16 mouse cellular contexts compared by ENCODE assay signal in the genomic region with DNA sequence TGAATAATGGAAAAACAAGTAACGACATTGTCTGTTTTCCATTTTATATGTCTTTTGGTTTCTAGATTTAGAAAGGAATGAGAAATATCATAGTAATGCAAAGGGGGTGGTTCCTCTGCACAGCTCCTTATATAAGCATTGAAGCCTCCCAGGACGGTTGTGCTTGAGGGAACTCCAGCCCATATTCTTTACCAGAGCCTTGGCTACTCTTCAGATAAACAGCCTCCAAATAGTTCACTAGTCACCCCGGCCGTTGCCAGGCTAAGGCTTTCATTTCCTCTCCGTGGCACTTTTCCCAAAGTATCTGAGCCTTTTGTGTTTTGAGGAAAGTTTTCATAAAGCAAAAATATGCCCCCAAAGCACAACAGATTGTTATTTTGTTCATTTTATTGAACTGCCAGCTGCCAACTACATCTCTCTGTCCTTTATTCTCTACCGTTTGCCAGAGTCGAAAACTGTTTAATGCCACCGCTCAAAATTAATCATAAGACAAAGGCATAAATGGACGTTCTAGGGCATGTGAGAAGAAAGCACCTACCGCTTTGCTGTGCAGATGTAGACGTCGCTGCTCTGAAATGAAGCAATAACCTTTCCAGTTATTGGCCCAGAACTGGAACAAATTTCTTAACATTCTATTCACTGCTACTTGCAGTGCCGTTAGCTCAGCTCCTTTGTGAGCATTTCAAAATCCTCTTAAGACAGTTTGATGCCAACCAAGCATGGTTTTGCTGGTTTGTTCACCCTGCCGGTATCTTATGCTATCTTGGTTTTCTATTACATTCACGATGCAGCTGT.
DNase-seq lines count a peak whose midpoint lies in the region; ATAC-seq lines count a peak whose summit lies in the region.
"Had no signal": no experiment of that assay in that cellular context is flagged by ENCODE, and none has a peak within 500 bp of the region (broad histone marks: within the 10 kb centered on the region; RNA-seq: fewer than 3 reads in every experiment).

No protein-coding gene starts in this region.

- H3K27me3 ChIP-seq in forebrain, embryonic 14.5 days (replicated peaks; ENCODE audit: control insufficient read depth, insufficient read depth, low read length), result no peaks in the 10 kb centered on the region
- H3K27me3 ChIP-seq in forebrain, embryonic 16.5 days (replicated peaks; ENCODE audit: control insufficient read depth, insufficient read depth, low read length), result no peaks in the 10 kb centered on the region
- H3K27me3 ChIP-seq in midbrain, embryonic 13.5 days, result no peaks in the 10 kb centered on the region
- no peaks in the 10 kb centered on the region for H3K27me3 ChIP-seq in midbrain, embryonic 11.5 days (ENCODE audit: control insufficient read depth, insufficient read depth, low read length)
- H3K27me3 ChIP-seq in midbrain, embryonic 16.5 days (ENCODE audit: control insufficient read depth, insufficient read depth, low read depth, low read length), result no peaks in the 10 kb centered on the region
- H3K27me3 ChIP-seq: heart, embryonic 13.5 days; hindbrain, embryonic 13.5 days; midbrain, embryonic 12.5 days had no signal

- no peak overlapping the region for H3K27ac ChIP-seq in forebrain, embryonic 14.5 days (ENCODE audit: low read depth, low read length)
- H3K27ac ChIP-seq in forebrain, embryonic 16.5 days (ENCODE audit: low read length), result no peak overlapping the region
- H3K27ac ChIP-seq in midbrain, embryonic 13.5 days, result no peak overlapping the region
- H3K27ac ChIP-seq in midbrain, embryonic 11.5 days (ENCODE audit: low read depth, low read length), result no peak overlapping the region
- H3K27ac ChIP-seq in midbrain, embryonic 16.5 days (ENCODE audit: low read length), result no peak overlapping the region
- H3K27ac ChIP-seq: heart, embryonic 13.5 days; hindbrain, embryonic 13.5 days; midbrain, embryonic 12.5 days had no signal

- intact Hi-C loops in gastrocnemius, postnatal 14 days (cut with DNase I; ENCODE audit: low total_unique reads), result no loop called here
- intact Hi-C loops in heart, postnatal 25 days (cut with DNase I), result no loop called here

- H3K9me3 ChIP-seq in forebrain, embryonic 14.5 days (replicated peaks; ENCODE audit: control insufficient read depth, low read length), result no peaks in the 10 kb centered on the region
- H3K9me3 ChIP-seq in forebrain, embryonic 16.5 days (ENCODE audit: control insufficient read depth, low read length), result no peaks in the 10 kb centered on the region
- no peaks in the 10 kb centered on the region for H3K9me3 ChIP-seq in midbrain, embryonic 13.5 days
- no peaks in the 10 kb centered on the region for H3K9me3 ChIP-seq in midbrain, embryonic 11.5 days (ENCODE audit: control insufficient read depth, low read length)
- no peaks in the 10 kb centered on the region for H3K9me3 ChIP-seq in midbrain, embryonic 16.5 days (replicated peaks; ENCODE audit: control insufficient read depth, low read length, poor library complexity, severe bottlenecking)
- H3K9me3 ChIP-seq: heart, embryonic 13.5 days; hindbrain, embryonic 13.5 days; midbrain, embryonic 12.5 days had no signal

- no peak overlapping the region for H3K9ac ChIP-seq in forebrain, embryonic 14.5 days (ENCODE audit: low read length)
- H3K9ac ChIP-seq in forebrain, embryonic 16.5 days (replicated peaks; ENCODE audit: low read depth, low read length), result no peak overlapping the region
- H3K9ac ChIP-seq in midbrain, embryonic 13.5 days (replicated peaks), result no peak overlapping the region
- H3K9ac ChIP-seq in midbrain, embryonic 11.5 days (ENCODE audit: low read length), result no peak overlapping the region
- no peak overlapping the region for H3K9ac ChIP-seq in midbrain, embryonic 16.5 days (ENCODE audit: low read depth, low read length)
- H3K9ac ChIP-seq: heart, embryonic 13.5 days; hindbrain, embryonic 13.5 days; liver, postnatal 0 days; midbrain, embryonic 12.5 days had no signal

- 66% methylated on average over 15 of the region's 15 CpGs for WGBS in forebrain, embryonic 14.5 days
- 60% methylated on average over 15 of the region's 15 CpGs for WGBS in forebrain, embryonic 16.5 days
- WGBS in midbrain, embryonic 13.5 days, result 57% methylated on average over 15 of the region's 15 CpGs
- WGBS in midbrain, embryonic 11.5 days, result 69% methylated on average over 15 of the region's 15 CpGs
- WGBS in midbrain, embryonic 16.5 days, result 42% methylated on average over 15 of the region's 15 CpGs

- H3K4me2 ChIP-seq in forebrain, embryonic 14.5 days (ENCODE audit: low read length), result no peak overlapping the region
- H3K4me2 ChIP-seq in forebrain, embryonic 16.5 days (ENCODE audit: low read length), result no peak overlapping the region
- no peak overlapping the region for H3K4me2 ChIP-seq in midbrain, embryonic 13.5 days (replicated peaks)
- no peak overlapping the region for H3K4me2 ChIP-seq in midbrain, embryonic 11.5 days
- H3K4me2 ChIP-seq in midbrain, embryonic 16.5 days (ENCODE audit: low read length), result peak overlapping the region; percentile 15; the same call in 1 of the 2 replicates
- H3K4me2 ChIP-seq: heart, embryonic 13.5 days; hindbrain, embryonic 13.5 days; midbrain, embryonic 12.5 days had no signal

- H3K4me1 ChIP-seq in forebrain, embryonic 14.5 days (ENCODE audit: control insufficient read depth, insufficient read depth, low read length), result no peaks in the 10 kb centered on the region
- peaks cover 4% of the 10 kb centered on the region; the same call in 1 of the 2 replicates for H3K4me1 ChIP-seq in forebrain, embryonic 16.5 days (replicated peaks; ENCODE audit: control insufficient read depth, insufficient read depth, low read length)
- peaks cover 7% of the 10 kb centered on the region; the same call in 1 of the 2 replicates for H3K4me1 ChIP-seq in midbrain, embryonic 13.5 days (replicated peaks)
- H3K4me1 ChIP-seq in midbrain, embryonic 11.5 days (ENCODE audit: control insufficient read depth, insufficient read depth, low read length), result no peaks in the 10 kb centered on the region
- H3K4me1 ChIP-seq in midbrain, embryonic 16.5 days (ENCODE audit: control insufficient read depth, insufficient read depth, low read length), result no peaks in the 10 kb centered on the region
- H3K4me1 ChIP-seq: heart, embryonic 13.5 days; hindbrain, embryonic 13.5 days; midbrain, embryonic 12.5 days had no signal

- DNase-seq in forebrain, embryonic 14.5 days (ENCODE audit: low spot score), result peak; percentile 14
- no peak for DNase-seq in midbrain, embryonic 11.5 days (ENCODE audit: low spot score, missing footprints)
- DNase-seq in gastrocnemius, postnatal 14 days, result peak; percentile 8
- DNase-seq in heart, postnatal 25 days (ENCODE audit: low spot score), result no peak
- no peak for DNase-seq in frontal cortex, postnatal 14 days (ENCODE audit: low spot score in 2 of 2)
- DNase-seq: adrenal gland, adult 2 months; cerebellum, postnatal 25 days; kidney, adult 11 months; liver, postnatal 0 days; right cerebral cortex, adult 18-20 months had no signal

- no peak for ATAC-seq in forebrain, embryonic 14.5 days
- ATAC-seq in forebrain, embryonic 16.5 days, result no peak
- peak; percentile 50; the same call in 1 of the 2 replicates for ATAC-seq in midbrain, embryonic 13.5 days
- no peak for ATAC-seq in midbrain, embryonic 11.5 days (ENCODE audit: low FRiP score)
- ATAC-seq in midbrain, embryonic 16.5 days, result 0 out of 2 replicates have a peak, but pooled peaks have one; percentile 42
- ATAC-seq: liver, postnatal 0 days had no signal

- no peak overlapping the region for H3K4me3 ChIP-seq in forebrain, embryonic 14.5 days (ENCODE audit: low read depth, low read length)
- no peak overlapping the region for H3K4me3 ChIP-seq in forebrain, embryonic 16.5 days (replicated peaks; ENCODE audit: low read length)
- no peak overlapping the region for H3K4me3 ChIP-seq in midbrain, embryonic 13.5 days (replicated peaks)
- no peak overlapping the region for H3K4me3 ChIP-seq in midbrain, embryonic 11.5 days (ENCODE audit: low read depth, low read length)
- H3K4me3 ChIP-seq in midbrain, embryonic 16.5 days (ENCODE audit: low read depth, low read length), result no peak overlapping the region
- H3K4me3 ChIP-seq: heart, embryonic 13.5 days; hindbrain, embryonic 13.5 days; midbrain, embryonic 12.5 days had no signal

- H3K36me3 ChIP-seq in forebrain, embryonic 14.5 days (ENCODE audit: control insufficient read depth, insufficient read depth, low read length), result no peaks in the 10 kb centered on the region
- H3K36me3 ChIP-seq in forebrain, embryonic 16.5 days (ENCODE audit: control insufficient read depth, insufficient read depth), result no peaks in the 10 kb centered on the region
- no peaks in the 10 kb centered on the region for H3K36me3 ChIP-seq in midbrain, embryonic 13.5 days
- no peaks in the 10 kb centered on the region for H3K36me3 ChIP-seq in midbrain, embryonic 11.5 days (ENCODE audit: control insufficient read depth, insufficient read depth, low read length)
- no peaks in the 10 kb centered on the region for H3K36me3 ChIP-seq in midbrain, embryonic 16.5 days (ENCODE audit: control insufficient read depth, insufficient read depth, low read length)
- H3K36me3 ChIP-seq: heart, embryonic 13.5 days; hindbrain, embryonic 13.5 days; midbrain, embryonic 12.5 days had no signal

Comparison
In these comparisons a context has a peak if more than half of its experiments do, and no peak if none do; other contexts are left out.
1. ATAC-seq: peak in midbrain, embryonic 13.5 days (single experiment) and midbrain, embryonic 16.5 days (single experiment); none in forebrain, embryonic 14.5 days (single experiment), forebrain, embryonic 16.5 days (single experiment) and midbrain, embryonic 11.5 days (single experiment).
2. DNase-seq: peak in forebrain, embryonic 14.5 days (single experiment) and gastrocnemius, postnatal 14 days (single experiment); none in midbrain, embryonic 11.5 days (single experiment), heart, postnatal 25 days (single experiment) and frontal cortex, postnatal 14 days (0 of 2).